Mouse (Mus musculus): ENCODE results near the gene Mindy2. TPM values are rescaled to one million over a fixed set of nuclear protein-coding genes. Genes with fewer than 3 reads are reported as not detected.
A peak's percentile ranks its signal among the peaks of the same experiment; 100 is the strongest.

The Mindy2 gene
- total and polyA plus RNA-seq, 3 experiments, result 6.3 to 6.8 TPM; not detected in 1

GRCm38 (mm10) chr9:70590775-70591174, 66.2 kb downstream of the Mindy2 start:
- peak; percentile 95 for DNase-seq (ENCODE audit: low read depth, low spot score)
- H3K4me3 ChIP-seq (ENCODE audit: control insufficient read depth in 1 of 2, insufficient read depth in 1 of 2, low read depth in 2 of 2, low read length in 2 of 2), result no peak overlapping the region
- H3K9me3 ChIP-seq (replicated peaks; ENCODE audit: insufficient read depth, low read length), result no peaks in the 10 kb centered on the region
- H3K79me2 ChIP-seq (ENCODE audit: control insufficient read depth, insufficient read depth, low read length, poor library complexity), result no peaks in the 10 kb centered on the region
- peaks cover 27 to 32% of the 10 kb centered on the region in 2 experiments for H3K36me3 ChIP-seq (ENCODE audit: control insufficient read depth in 1 of 2, insufficient read depth in 2 of 2, low read length in 2 of 2)
- no peaks in the 10 kb centered on the region for H3K27me3 ChIP-seq (ENCODE audit: control insufficient read depth in 1 of 2, insufficient read depth in 2 of 2, low read length in 2 of 2)
- peak overlapping the region; percentile 45 for H3K9ac ChIP-seq (ENCODE audit: control insufficient read depth, low read depth, low read length, poor library complexity, severe bottlenecking)
- no peak for TF ChIP-seq POLR2AphosphoS5 (IDR thresholded peaks at IDR 0.05; ENCODE audit: borderline replicate concordance, low read depth, low read length)
- no peak for TF ChIP-seq UBTF (IDR thresholded peaks at IDR 0.05; ENCODE audit: borderline replicate concordance, insufficient read depth, low read depth, low read length)
- TF ChIP-seq NELFE (IDR thresholded peaks at IDR 0.05; ENCODE audit: low read depth, low read length), result no peak; the same call in 1 of the 2 replicates
- no peak for TF ChIP-seq GATA1 (IDR thresholded peaks at IDR 0.05; ENCODE audit: low read depth, low read length)
- no peak for TF ChIP-seq MAFK (IDR thresholded peaks at IDR 0.05; ENCODE audit: borderline replicate concordance, low read depth, low read length)
- 0 out of 2 replicates have a peak, but pooled peaks have one; percentile 4 for TF ChIP-seq ELF1 (IDR thresholded peaks at IDR 0.05; ENCODE audit: low read depth, low read length)
- no peak for TF ChIP-seq BHLHE40 (IDR thresholded peaks at IDR 0.05; ENCODE audit: borderline replicate concordance, low read depth, low read length)
- TF ChIP-seq ETS1 (IDR thresholded peaks at IDR 0.05; ENCODE audit: low read depth, low read length), result peak; percentile 65; the same call in 1 of the 2 replicates
- TF ChIP-seq ZMIZ1 (IDR thresholded peaks at IDR 0.05; ENCODE audit: low read depth, low read length), result no peak
- TF ChIP-seq USF1 (IDR thresholded peaks at IDR 0.05; ENCODE audit: low read depth, low read length), result no peak
- TF ChIP-seq MXI1 (IDR thresholded peaks at IDR 0.05; ENCODE audit: low read depth, low read length), result no peak
- TF ChIP-seq ZNF384 (IDR thresholded peaks at IDR 0.05; ENCODE audit: low read depth, low read length), result no peak; the same call in 1 of the 2 replicates
- no peak for TF ChIP-seq MYB (IDR thresholded peaks at IDR 0.05; ENCODE audit: low read depth, low read length)
- TF ChIP-seq POLR2AphosphoS2 (IDR thresholded peaks at IDR 0.05; ENCODE audit: low read length), result no peak
- no peak for TF ChIP-seq TAL1 (IDR thresholded peaks at IDR 0.05; ENCODE audit: low read length)
- TF ChIP-seq RCOR1 (IDR thresholded peaks at IDR 0.05; ENCODE audit: low read depth, low read length), result 0 out of 2 replicates have a peak, but pooled peaks have one; percentile 7
- TF ChIP-seq CTCF (IDR thresholded peaks at IDR 0.05 in 2 of 3, conservative IDR thresholded peaks at IDR 0.05 in 1 of 3; ENCODE audit: control insufficient read depth in 1 of 3, insufficient read depth in 1 of 3, low read depth in 2 of 3, low read length in 3 of 3, poor library complexity in 1 of 3, severe bottlenecking in 1 of 3), result no peak
- TF ChIP-seq USF2 (IDR thresholded peaks at IDR 0.05; ENCODE audit: borderline replicate concordance in 1 of 2, insufficient read depth in 1 of 2, low read depth in 1 of 2, low read length in 2 of 2), result no peak
- peak; percentile 21; the same call in 1 of the 2 replicates for TF ChIP-seq SIN3A (IDR thresholded peaks at IDR 0.05; ENCODE audit: low read length)
- no peak for TF ChIP-seq MYC (IDR thresholded peaks at IDR 0.05; ENCODE audit: low read depth, low read length)
- peak; percentile 55 to 84; a peak in 3 of 4 replicates for TF ChIP-seq EP300 (IDR thresholded peaks at IDR 0.05; ENCODE audit: low read depth in 1 of 2, low read length in 2 of 2)
- 0 out of 2 replicates have a peak, but pooled peaks have one; percentile 26 for TF ChIP-seq TCF12 (IDR thresholded peaks at IDR 0.05; ENCODE audit: low read depth, low read length)
- TF ChIP-seq MAZ (IDR thresholded peaks at IDR 0.05; ENCODE audit: low read depth, low read length), result 0 out of 2 replicates have a peak, but pooled peaks have one; percentile 44
- no peak for TF ChIP-seq CHD1 (IDR thresholded peaks at IDR 0.05; ENCODE audit: low read depth, low read length)
- no peak for TF ChIP-seq MAX (IDR thresholded peaks at IDR 0.05; ENCODE audit: low read length)
- no peak for TF ChIP-seq HCFC1 (IDR thresholded peaks at IDR 0.05; ENCODE audit: low read depth, low read length)
- 0 out of 2 replicates have a peak, but pooled peaks have one; percentile 12 for TF ChIP-seq JUND (IDR thresholded peaks at IDR 0.05; ENCODE audit: low read depth, low read length)
- no peak for TF ChIP-seq E2F4 (IDR thresholded peaks at IDR 0.05; ENCODE audit: borderline replicate concordance, low read depth, low read length)
- TF ChIP-seq NRF1 (IDR thresholded peaks at IDR 0.05; ENCODE audit: insufficient read depth, low read depth, low read length, poor library complexity, severe bottlenecking), result no peak
- TF ChIP-seq KAT2A (conservative IDR thresholded peaks at IDR 0.05; ENCODE audit: low read depth, low read length), result no peak
- peaks cover 17 to 22% of the 10 kb centered on the region in 2 experiments for H3K4me1 ChIP-seq (ENCODE audit: control insufficient read depth in 1 of 2, insufficient read depth in 2 of 2, low read length in 2 of 2)
- H3K27ac ChIP-seq (ENCODE audit: control insufficient read depth, low read depth, low read length), result peak overlapping the region; percentile 91

All from MEL (cell line).